Mouse (Mus musculus) ES-Bruce4 (cell line): Measurements from ENCODE around the gene Theg.

ENCODE experiments used
- CTCF ChIP-seq: IDR thresholded peaks from one replicate; pipeline ENCODE4 v1.8.1; 2011; ENCODE audit warnings: low read depth, low read length
- POLR2A ChIP-seq: IDR thresholded peaks from one replicate; pipeline ENCODE4 v1.8.1; 2011; ENCODE audit warnings: low read length; ENCODE audit not compliant: insufficient read depth

DNA sequence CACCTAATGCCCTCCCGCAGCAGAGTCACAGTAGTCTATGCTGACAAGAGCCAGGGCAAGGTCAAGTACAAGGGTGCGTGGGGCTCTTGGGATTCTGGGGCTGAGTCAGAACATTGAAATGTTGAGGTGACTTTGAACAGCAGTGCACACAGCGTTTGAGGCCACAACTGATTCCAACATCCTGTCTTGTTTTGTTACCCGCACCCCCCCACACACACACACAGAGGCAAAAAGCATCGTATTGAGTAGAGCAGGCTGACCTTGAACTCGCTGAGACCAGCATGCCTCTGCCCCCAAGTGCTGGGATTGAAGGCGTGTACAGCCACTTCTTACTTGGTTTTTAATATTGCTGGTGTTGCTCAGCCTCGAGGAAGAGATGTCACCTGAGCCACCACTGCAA, 12.8 kb downstream of the Theg start:
- no peak for TF ChIP-seq POLR2A
- no peak for TF ChIP-seq CTCF
